18 mouse cellular contexts compared by ENCODE assay signal in genomic region chr3:135673041-135673440, GRCm38 (mm10). TPM values are rescaled to one million over a fixed set of nuclear protein-coding genes. Genes with fewer than 3 reads are reported as not detected.
A peak's percentile ranks its signal among the peaks of the same experiment; 100 is the strongest.
DNase-seq lines count a peak whose midpoint lies in the region; ATAC-seq lines count a peak whose summit lies in the region.
"Had no signal": no experiment of that assay in that cellular context is flagged by ENCODE, and none has a peak within 500 bp of the region (broad histone marks: within the 10 kb centered on the region; RNA-seq: fewer than 3 reads in every experiment).

No protein-coding gene starts in this region.

- ATAC-seq in embryonic facial prominence, embryonic 13.5 days (ENCODE audit: insufficient number of reproducible peaks, insufficient read depth, low FRiP score, low TSS enrichment, low read depth), result no peak
- ATAC-seq in liver, embryonic 11.5 days (replicated peaks; ENCODE audit: low FRiP score), result no peak
- ATAC-seq in midbrain, embryonic 14.5 days (ENCODE audit: low FRiP score, low TSS enrichment), result no peak
- no peak for ATAC-seq in midbrain, embryonic 16.5 days
- ATAC-seq: activated CD4-positive, CD25-positive, alpha-beta regulatory T cell, adult 4 months; CD4-positive, CD25-positive, alpha-beta regulatory T cell, adult 4 months had no signal

- no peaks in the 10 kb centered on the region for H3K9me3 ChIP-seq in embryonic facial prominence, embryonic 13.5 days
- H3K9me3 ChIP-seq in embryonic facial prominence, embryonic 10.5 days, result no peaks in the 10 kb centered on the region
- H3K9me3 ChIP-seq in liver, embryonic 11.5 days (ENCODE audit: control insufficient read depth, low read length), result no peaks in the 10 kb centered on the region
- no peaks in the 10 kb centered on the region for H3K9me3 ChIP-seq in midbrain, embryonic 14.5 days (ENCODE audit: control insufficient read depth, low read length)
- no peaks in the 10 kb centered on the region for H3K9me3 ChIP-seq in midbrain, embryonic 16.5 days (replicated peaks; ENCODE audit: control insufficient read depth, low read length, poor library complexity, severe bottlenecking)

- H3K4me3 ChIP-seq in embryonic facial prominence, embryonic 13.5 days, result no peak overlapping the region
- no peak overlapping the region for H3K4me3 ChIP-seq in embryonic facial prominence, embryonic 10.5 days
- no peak overlapping the region for H3K4me3 ChIP-seq in liver, embryonic 11.5 days (ENCODE audit: low read depth, low read length)
- H3K4me3 ChIP-seq in midbrain, embryonic 14.5 days (replicated peaks; ENCODE audit: low read depth, low read length), result no peak overlapping the region
- no peak overlapping the region for H3K4me3 ChIP-seq in midbrain, embryonic 16.5 days (ENCODE audit: low read depth, low read length)
- H3K4me3 ChIP-seq: gastrocnemius, adult 2 months had no signal

- no peak for DNase-seq in embryonic facial prominence, embryonic 10.5 days (ENCODE audit: low spot score)
- peak; percentile 4 for DNase-seq in liver, embryonic 11.5 days (ENCODE audit: low spot score)
- no peak for DNase-seq in liver
- no peak for DNase-seq in midbrain, embryonic 14.5 days
- DNase-seq in adipocyte (ENCODE audit: low spot score), result no peak
- no peak for DNase-seq in cerebellum, adult 11-12 months
- DNase-seq: adrenal gland, postnatal 14 days; cerebellum, adult 11 months; gastrocnemius, adult 2 months; kidney, adult 8-10 months; kidney, postnatal 14 days; thymus, postnatal 36 days had no signal

- peak overlapping the region; percentile 27; the same call in 1 of the 2 replicates for H3K4me2 ChIP-seq in embryonic facial prominence, embryonic 13.5 days
- no peak overlapping the region for H3K4me2 ChIP-seq in liver, embryonic 11.5 days
- H3K4me2 ChIP-seq in midbrain, embryonic 14.5 days (ENCODE audit: low read length), result no peak overlapping the region
- no peak overlapping the region for H3K4me2 ChIP-seq in midbrain, embryonic 16.5 days (ENCODE audit: low read length)

- peak overlapping the region; percentile 72 for H3K27ac ChIP-seq in embryonic facial prominence, embryonic 13.5 days
- H3K27ac ChIP-seq in embryonic facial prominence, embryonic 10.5 days (replicated peaks), result no peak overlapping the region
- no peak overlapping the region for H3K27ac ChIP-seq in liver, embryonic 11.5 days (ENCODE audit: low read depth, low read length)
- H3K27ac ChIP-seq in midbrain, embryonic 14.5 days (replicated peaks; ENCODE audit: low read depth, low read length), result 0 out of 2 replicates have a peak overlapping the region, but pooled peaks have one; percentile 5
- no peak overlapping the region for H3K27ac ChIP-seq in midbrain, embryonic 16.5 days (ENCODE audit: low read length)
- H3K27ac ChIP-seq: gastrocnemius, adult 2 months; liver, embryonic 14.5 days had no signal

- H3K36me3 ChIP-seq in embryonic facial prominence, embryonic 13.5 days, result 0 out of 2 replicates have a peak, but pooled peaks cover 6% of the 10 kb centered on the region
- H3K36me3 ChIP-seq in embryonic facial prominence, embryonic 10.5 days (replicated peaks), result peaks cover 6% of the 10 kb centered on the region; the same call in 1 of the 2 replicates
- no peaks in the 10 kb centered on the region for H3K36me3 ChIP-seq in liver, embryonic 11.5 days (ENCODE audit: control insufficient read depth, insufficient read depth, low read length)
- H3K36me3 ChIP-seq in midbrain, embryonic 14.5 days (ENCODE audit: control insufficient read depth, insufficient read depth, low read length), result no peaks in the 10 kb centered on the region
- H3K36me3 ChIP-seq in midbrain, embryonic 16.5 days (ENCODE audit: control insufficient read depth, insufficient read depth, low read length), result no peaks in the 10 kb centered on the region

- WGBS in embryonic facial prominence, embryonic 13.5 days, result 78% methylated on average over 4 of the region's 4 CpGs
- 86% methylated on average over 4 of the region's 4 CpGs for WGBS in embryonic facial prominence, embryonic 10.5 days
- WGBS in liver, embryonic 11.5 days, result 88% methylated on average over 4 of the region's 4 CpGs
- WGBS in midbrain, embryonic 14.5 days, result 80% methylated on average over 4 of the region's 4 CpGs
- 80% methylated on average over 4 of the region's 4 CpGs for WGBS in midbrain, embryonic 16.5 days

- H3K4me1 ChIP-seq in embryonic facial prominence, embryonic 13.5 days, result peaks cover 51% of the 10 kb centered on the region
- peaks cover 21% of the 10 kb centered on the region for H3K4me1 ChIP-seq in embryonic facial prominence, embryonic 10.5 days
- H3K4me1 ChIP-seq in liver, embryonic 11.5 days (replicated peaks; ENCODE audit: control insufficient read depth, insufficient read depth, low read length), result peaks cover 26% of the 10 kb centered on the region
- H3K4me1 ChIP-seq in midbrain, embryonic 14.5 days (ENCODE audit: control insufficient read depth, insufficient read depth, low read length), result peaks cover 22% of the 10 kb centered on the region; the same call in 1 of the 2 replicates
- H3K4me1 ChIP-seq in midbrain, embryonic 16.5 days (ENCODE audit: control insufficient read depth, insufficient read depth, low read length), result peaks cover 20% of the 10 kb centered on the region

- H3K27me3 ChIP-seq in embryonic facial prominence, embryonic 13.5 days, result no peaks in the 10 kb centered on the region
- no peaks in the 10 kb centered on the region for H3K27me3 ChIP-seq in embryonic facial prominence, embryonic 10.5 days (replicated peaks; ENCODE audit: low read depth, poor library complexity, severe bottlenecking)
- H3K27me3 ChIP-seq in liver, embryonic 11.5 days (replicated peaks; ENCODE audit: control insufficient read depth, insufficient read depth, low read length), result no peaks in the 10 kb centered on the region
- no peaks in the 10 kb centered on the region for H3K27me3 ChIP-seq in midbrain, embryonic 14.5 days (ENCODE audit: control insufficient read depth, insufficient read depth, low read length)
- H3K27me3 ChIP-seq in midbrain, embryonic 16.5 days (ENCODE audit: control insufficient read depth, insufficient read depth, low read depth, low read length), result no peaks in the 10 kb centered on the region
- H3K27me3 ChIP-seq: Patski had no signal

- no peak overlapping the region for H3K9ac ChIP-seq in embryonic facial prominence, embryonic 13.5 days
- H3K9ac ChIP-seq in liver, embryonic 11.5 days (ENCODE audit: low read depth, low read length), result no peak overlapping the region
- H3K9ac ChIP-seq in midbrain, embryonic 14.5 days (replicated peaks; ENCODE audit: low read length), result no peak overlapping the region
- no peak overlapping the region for H3K9ac ChIP-seq in midbrain, embryonic 16.5 days (ENCODE audit: low read depth, low read length)
- H3K9ac ChIP-seq: liver, embryonic 14.5 days had no signal

RNA-seq across cellular contexts. Expression of gene Nfkb1, which starts 18.3 kb away (rescaled TPM):
- polyA plus RNA-seq in embryonic facial prominence, embryonic 13.5 days (2015; fragmentation: Nextera tagmentation; extraction: Ambion mirVana), result 20.4 and 25.2 TPM in 2 replicates
- 12.7 and 13.3 TPM in 2 replicates for polyA plus RNA-seq in embryonic facial prominence, embryonic 10.5 days (2016; fragmentation: Nextera tagmentation; extraction: Ambion mirVana)
- 27.8 and 29.4 TPM in 2 replicates for polyA plus RNA-seq in liver, embryonic 11.5 days (2014; fragmentation: Nextera tagmentation; extraction: Ambion mirVana)
- 7.6 and 8.7 TPM in 2 replicates for polyA plus RNA-seq in midbrain, embryonic 14.5 days (2014; fragmentation: Nextera tagmentation; extraction: Ambion mirVana)
- 6.7 and 6.8 TPM in 2 replicates for polyA plus RNA-seq in midbrain, embryonic 16.5 days (2015; fragmentation: Nextera tagmentation; extraction: Ambion mirVana)

Comparison
In these comparisons a context has a peak if more than half of its experiments do, and no peak if none do; other contexts are left out.
1. H3K27ac ChIP-seq: peak in embryonic facial prominence, embryonic 13.5 days (single experiment) and midbrain, embryonic 14.5 days (single experiment); none in embryonic facial prominence, embryonic 10.5 days (single experiment), liver, embryonic 11.5 days (single experiment) and midbrain, embryonic 16.5 days (single experiment).